Mouse (Mus musculus) megakaryocyte-erythroid progenitor cell, adult 5-6 weeks (primary cell): ENCODE measurements at regions not wholly inside any gene's neighbourhood (a gene's known extent, or its start where the extent isn't known, plus 50 kb on each side); places are given as distances from the start of the nearest gene placed in this dataset.

Source experiments
- ATAC-seq: replicated peaks from 2 replicates; pipeline ENCODE4 v1.8.0; 2016; ENCODE audit warnings: mild to moderate bottlenecking, inconsistent platforms; ENCODE audit not compliant: severe bottlenecking, poor library complexity, low FRiP score, low TSS enrichment

GRCm38 (mm10) chr3:83663716-83664115 is 102.4 kb upstream of the Sfrp2 start:
- ATAC-seq, result no peak

GRCm38 (mm10) chr3:83676147-83676546 is 90.0 kb upstream of the Sfrp2 start:
- no peak for ATAC-seq

GRCm38 (mm10) chr3:83686611-83687010 is 79.5 kb upstream of the Sfrp2 start:
- ATAC-seq, result no peak

- no peak for ATAC-seq
These were observed 78.6 kb upstream of the Sfrp2 start for GRCm38 (mm10) chr3:83687503-83687902.

GRCm38 (mm10) chr3:83689068-83689976 is 76.8 kb upstream of the Sfrp2 start:
- no peak for ATAC-seq

- no peak for ATAC-seq
These were observed 71.6 kb upstream of the Sfrp2 start for GRCm38 (mm10) chr3:83694505-83694904.

- ATAC-seq, result no peak
These were observed 66.4 kb upstream of the Sfrp2 start for GRCm38 (mm10) chr3:83699751-83700150.

- ATAC-seq, result no peak
These were observed 65.0 kb upstream of the Sfrp2 start for GRCm38 (mm10) chr3:83701075-83701474.

- ATAC-seq, result no peak
These were observed 61.6 kb upstream of the Sfrp2 start for GRCm38 (mm10) chr3:83704559-83704958.

- peak; percentile 77 for ATAC-seq
These were observed 60.9 kb upstream of the Sfrp2 start for GRCm38 (mm10) chr3:83705253-83705652.

GRCm38 (mm10) chr3:83706531-83707243 is 59.4 kb upstream of the Sfrp2 start:
- ATAC-seq, result peak; percentile 87

- no peak for ATAC-seq
These were observed 58.8 kb upstream of the Sfrp2 start for GRCm38 (mm10) chr3:83707278-83707677.

GRCm38 (mm10) chr3:83708973-83709372 is 57.1 kb upstream of the Sfrp2 start:
- no peak for ATAC-seq

- no peak for ATAC-seq
These were observed 56.6 kb upstream of the Sfrp2 start for GRCm38 (mm10) chr3:83709531-83709930.

GRCm38 (mm10) chr3:83710995-83711541 is 55.1 kb upstream of the Sfrp2 start:
- ATAC-seq, result no peak

GRCm38 (mm10) chr3:83712355-83712754 is 53.8 kb upstream of the Sfrp2 start:
- ATAC-seq, result no peak

GRCm38 (mm10) chr3:83714572-83714971 is 51.5 kb upstream of the Sfrp2 start:
- ATAC-seq, result no peak
